Mouse (Mus musculus) gastrocnemius, adult 18-20 months (tissue): ENCODE data around the gene Cd36. TPM values are rescaled to one million over a fixed set of nuclear protein-coding genes. Genes with fewer than 3 reads are reported as not detected.

Source experiments
- DNase-seq: peaks from one replicate; pipeline ENCODE4 v3.0.0; 2021; ENCODE audit warnings: low spot score
- total RNA-seq, 2 experiments: library from RNA; stranded (reverse); gene quantifications; 2 replicates each; pipeline ENCODE4 v1.2.3; 2021

The Cd36 gene
- total RNA-seq, 2 experiments from 2014 or later = 250 to 344 TPM

DNA sequence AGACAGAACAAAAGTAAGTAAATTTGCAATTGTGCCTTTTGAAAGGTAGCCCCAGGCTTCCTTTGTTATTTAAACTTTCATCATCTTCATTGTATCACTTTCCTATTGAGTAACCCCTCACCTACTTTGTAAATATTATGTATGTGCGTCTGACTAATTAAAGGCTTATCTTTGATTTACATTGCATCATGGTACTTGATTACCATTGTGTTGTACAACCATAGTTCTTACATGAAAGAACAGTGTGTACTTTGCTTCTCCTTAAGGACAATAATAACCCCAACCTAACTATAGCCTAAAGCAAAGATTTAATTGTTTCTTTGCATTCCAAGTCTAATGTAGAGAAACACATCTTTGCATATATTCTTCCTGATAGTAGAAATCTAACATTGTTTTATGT, 78.3 kb downstream of the Cd36 start:
- DNase-seq = no peak

DNA sequence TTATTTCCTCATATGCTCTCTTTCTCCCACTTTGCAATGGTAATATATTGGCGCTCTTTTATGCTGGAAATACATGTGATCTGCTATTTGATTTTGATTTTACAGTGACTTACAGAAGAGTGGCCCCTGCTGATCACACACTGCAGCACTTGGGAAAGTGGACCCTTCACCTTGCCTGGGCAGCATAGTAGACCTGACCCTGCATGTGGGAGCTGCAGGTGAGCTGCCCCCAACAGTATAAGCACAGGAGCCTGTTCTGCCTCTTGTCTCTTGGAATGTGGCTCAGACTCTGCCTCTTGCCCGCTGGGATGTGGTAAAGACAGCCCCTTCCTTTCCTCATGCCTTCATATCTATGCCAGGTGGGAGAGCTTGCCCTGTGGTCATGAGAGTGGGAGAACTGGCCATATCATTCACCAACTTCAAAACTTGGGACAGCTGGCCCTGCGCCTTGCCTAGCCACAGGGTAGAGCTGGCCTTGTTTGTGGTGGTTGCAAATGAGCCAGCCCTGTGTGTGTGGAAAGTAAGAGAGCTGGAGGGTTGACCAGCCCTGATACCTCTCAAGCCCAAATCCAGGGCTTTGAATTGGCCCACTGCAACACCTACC, 81.7 kb downstream of the Cd36 start:
- DNase-seq = no peak

DNA sequence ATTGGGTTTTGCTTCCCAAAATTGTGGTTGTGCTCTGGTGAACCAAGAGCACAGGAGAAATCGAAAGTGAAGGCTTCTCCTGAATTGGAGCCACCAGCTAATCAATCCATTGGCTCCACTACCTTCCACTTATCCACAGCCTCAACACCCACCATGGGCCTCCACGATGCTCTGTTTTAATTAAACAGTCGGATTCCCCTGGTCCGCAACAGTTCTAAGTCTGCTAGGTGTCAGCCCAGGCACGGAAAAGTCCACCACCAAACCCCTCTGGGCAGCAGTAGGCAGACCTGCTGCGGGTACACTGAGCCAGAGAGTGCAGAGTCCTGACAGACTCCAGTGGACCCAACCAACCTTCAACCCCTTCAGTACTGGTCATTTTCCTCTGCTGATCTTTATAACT, 112.0 kb downstream of the Cd36 start:
- DNase-seq = no peak

DNA sequence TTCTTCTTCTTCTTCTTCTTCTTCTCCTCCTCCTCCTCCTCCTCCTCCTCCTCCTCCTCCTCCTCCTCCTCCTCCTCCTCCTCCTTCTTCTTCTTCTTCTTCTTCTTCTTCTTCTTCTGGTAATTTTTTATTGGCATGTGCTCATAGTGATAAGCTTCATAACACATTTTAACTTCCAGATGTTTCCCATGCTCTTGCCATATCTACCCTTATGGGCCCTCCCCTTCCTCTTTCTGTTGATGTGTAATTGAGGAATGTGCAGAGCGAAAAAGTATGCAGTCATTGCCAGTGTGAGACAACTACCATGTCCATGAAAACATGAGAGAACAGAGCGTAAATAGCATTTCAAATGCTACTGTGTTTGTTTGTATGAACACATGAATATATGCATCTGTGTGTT, 118.3 kb downstream of the Cd36 start:
- no peak for DNase-seq

DNA sequence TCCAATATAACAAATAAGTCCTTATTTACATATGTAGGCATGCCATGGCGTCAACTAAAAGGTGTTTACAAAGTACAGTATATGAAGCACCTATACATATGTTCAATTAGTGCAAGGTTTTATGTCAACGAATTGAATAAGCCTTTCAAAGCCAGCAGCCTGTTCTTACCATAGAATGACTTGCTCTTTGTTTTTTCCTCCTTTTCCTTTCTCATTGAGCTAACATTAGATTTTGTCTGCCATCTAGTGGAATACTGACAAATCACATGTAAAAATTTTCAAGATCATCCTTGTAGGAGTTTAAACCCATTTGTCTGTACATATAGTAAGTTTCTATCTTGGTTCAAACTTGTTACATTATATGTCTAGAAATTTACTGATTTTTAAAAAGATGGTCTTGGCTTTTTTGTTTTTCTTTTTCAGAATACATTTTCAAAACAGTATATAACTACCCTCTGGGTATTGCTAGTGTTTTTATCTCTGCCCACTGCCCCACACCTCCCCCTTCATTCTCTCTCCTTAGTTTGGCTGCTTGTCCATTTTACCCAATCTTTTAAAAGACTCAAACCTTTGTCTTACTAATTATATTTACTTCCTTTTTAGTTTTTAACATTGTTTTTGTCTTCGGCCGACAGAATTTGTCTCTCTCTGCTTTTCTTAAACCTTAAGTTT, 122.5 kb downstream of the Cd36 start:
- DNase-seq = peak; percentile 14

DNA sequence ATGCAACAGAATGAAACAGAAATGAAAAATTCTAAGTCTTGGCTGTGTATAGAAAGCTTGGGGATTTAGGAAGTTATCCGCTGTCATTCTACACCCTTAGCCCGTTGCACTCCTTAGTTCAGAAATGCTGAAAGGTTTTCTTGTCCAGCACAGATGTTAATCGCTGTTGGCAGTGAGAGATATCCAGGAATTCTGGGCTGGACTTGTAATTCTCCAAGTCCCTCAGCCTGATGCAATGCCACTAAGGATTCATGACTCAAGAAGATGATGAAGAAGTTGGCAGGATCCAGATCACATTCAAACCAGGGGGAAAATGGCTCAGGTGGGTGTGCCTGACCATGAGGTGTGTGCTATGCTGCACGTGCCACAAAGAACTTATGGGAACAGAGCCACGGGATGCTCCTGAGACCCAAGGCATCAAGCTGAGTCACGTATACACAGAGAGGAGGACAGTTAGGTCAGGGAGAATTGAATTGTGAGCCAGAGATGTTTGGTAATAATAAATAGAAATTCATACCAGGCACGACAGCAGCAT, 135.1 kb downstream of the Cd36 start:
- DNase-seq = peak; percentile 67

DNA sequence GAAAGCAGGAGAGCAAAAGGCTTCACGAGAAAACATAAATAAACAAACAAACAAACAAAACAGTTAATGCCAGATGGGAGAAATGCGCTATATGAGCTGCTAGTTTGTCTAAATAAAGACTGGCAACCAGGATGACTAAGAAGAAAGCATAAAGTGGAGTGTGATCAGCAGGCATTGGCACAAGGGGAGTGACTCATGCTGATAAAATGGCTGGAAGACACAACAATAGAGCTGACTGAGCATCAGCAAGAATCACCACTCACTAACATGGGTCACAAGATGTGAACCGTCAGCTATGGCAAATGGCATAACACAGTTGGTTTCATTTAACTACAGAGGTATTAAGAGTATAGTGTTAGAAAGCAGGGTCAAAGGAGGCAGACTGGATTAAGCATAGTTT, 140.3 kb downstream of the Cd36 start:
- DNase-seq = no peak

DNA sequence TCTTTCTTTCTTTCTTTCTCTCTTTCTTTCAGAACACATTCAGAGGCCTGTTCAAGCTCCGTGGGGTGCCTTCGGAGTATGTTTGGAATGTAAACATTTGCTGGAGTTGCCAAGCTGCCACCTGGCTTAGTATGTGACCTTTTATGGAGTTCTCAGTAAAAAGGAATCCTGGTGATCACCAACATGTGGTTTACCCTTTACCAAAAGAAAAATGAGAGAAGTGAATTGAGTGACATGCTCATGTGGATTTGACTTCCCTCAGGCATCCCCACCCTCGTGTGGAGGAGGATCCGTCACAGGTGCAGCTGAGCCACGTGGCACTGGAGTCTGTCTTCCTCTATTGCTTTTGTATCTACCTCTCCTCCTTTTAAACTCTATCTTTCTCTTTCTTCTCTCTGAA, 141.5 kb downstream of the Cd36 start:
- no peak for DNase-seq

DNA sequence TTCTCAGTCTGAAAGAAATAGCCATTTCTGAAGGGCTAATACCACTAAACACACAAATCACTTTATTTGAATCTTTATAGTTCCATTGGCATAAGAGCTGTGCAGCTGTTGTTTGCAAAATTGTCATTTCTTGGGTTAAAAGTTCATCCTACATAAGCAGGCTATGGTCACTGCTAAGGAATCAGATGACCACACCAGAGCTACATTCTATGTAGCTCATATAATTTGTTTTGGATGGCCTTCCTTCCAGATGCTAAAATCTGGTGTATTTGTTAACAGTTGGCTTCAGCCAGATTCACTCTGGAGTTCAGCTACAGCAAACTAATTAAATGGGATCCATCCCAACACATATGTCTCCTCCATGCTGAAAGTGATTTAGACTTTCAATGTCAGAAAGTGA, 142.1 kb downstream of the Cd36 start:
- DNase-seq = no peak

DNA sequence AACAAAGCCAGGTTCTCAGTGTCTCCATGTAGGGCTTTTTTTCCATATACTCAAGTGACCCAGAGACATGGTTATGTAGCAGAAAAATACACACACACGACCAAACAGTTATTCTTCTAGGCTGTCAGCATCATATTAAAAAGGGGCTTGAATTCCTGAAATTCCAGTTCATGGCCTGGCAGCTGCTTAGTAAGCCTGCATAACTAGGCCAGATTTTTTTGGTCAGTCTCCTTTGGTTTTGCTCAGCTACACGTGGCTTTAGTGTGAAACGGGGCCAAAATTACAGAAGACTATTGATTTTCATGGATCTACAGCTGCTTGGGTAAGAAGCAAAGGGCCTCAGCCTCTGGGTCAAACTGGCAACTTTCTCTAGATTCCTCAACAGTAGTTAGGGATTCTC, 148.8 kb downstream of the Cd36 start:
- no peak for DNase-seq

Other genes starting within 250 kb of the Cd36 start
- not detected for gene Gnat3, start 73.7 kb upstream of the Cd36 start, total RNA-seq